Mouse (Mus musculus) ES-E14 (cell line): ENCODE data around the gene Cd2bp2. TPM values are rescaled to one million over a fixed set of nuclear protein-coding genes. Genes with fewer than 3 reads are reported as not detected.
A peak's percentile ranks its signal among the peaks of the same experiment; 100 is the strongest.

Experiments
- DNase-seq: peaks from one replicate; pipeline ENCODE4 v3.0.0-alpha.2; 2013; ENCODE audit warnings: low read depth, low spot score
- H3K27ac ChIP-seq: 2 replicates; pipeline ENCODE4 v1.5.1; 2012; ENCODE audit warnings: low read depth, mild to moderate bottlenecking, low read length, moderate library complexity, mixed read lengths; ENCODE audit not compliant: poor library complexity, insufficient read depth, severe bottlenecking
- H3K36me3 ChIP-seq: 2 replicates; pipeline ENCODE4 v1.6.1; 2012; ENCODE audit warnings: mild to moderate bottlenecking, low read length, moderate library complexity, mixed read lengths; ENCODE audit not compliant: control insufficient read depth, poor library complexity, insufficient read depth, severe bottlenecking
- H3K4me1 ChIP-seq, 2 experiments: fragments of 150-350 bp in 1 of 2; sonication (generic) in 1 of 2; 2 replicates each; pipeline ENCODE4 v1.6.1; 2012; ENCODE audit warnings: low read length in 2 of 2, mild to moderate bottlenecking in 1 of 2, mixed read lengths in 1 of 2; ENCODE audit not compliant: control insufficient read depth in 2 of 2, insufficient read depth in 2 of 2, poor library complexity in 1 of 2
- H3K4me3 ChIP-seq, 2 experiments: fragments of 150-350 bp in 1 of 2; sonication (generic) in 1 of 2; 2 replicates each; pipeline ENCODE4 v1.5.1; 2012; ENCODE audit warnings: low read length in 2 of 2, low read depth in 1 of 2, mild to moderate bottlenecking in 1 of 2, mixed read lengths in 1 of 2; ENCODE audit not compliant: insufficient read depth in 1 of 2, poor library complexity in 1 of 2, severe bottlenecking in 1 of 2
- H3K9ac ChIP-seq: 2 replicates; pipeline ENCODE4 v1.6.1; 2012; ENCODE audit warnings: low read depth, mild to moderate bottlenecking, low read length, mixed read lengths; ENCODE audit not compliant: poor library complexity, insufficient read depth, severe bottlenecking
- H3K9me3 ChIP-seq: fragments of 150-350 bp; sonication (generic); 2 replicates; pipeline ENCODE4 v1.6.1; 2012; ENCODE audit warnings: low read depth, mild to moderate bottlenecking, low read length; ENCODE audit not compliant: control insufficient read depth, insufficient read depth
- CHD2 ChIP-seq: IDR thresholded peaks from 2 replicates; pipeline ENCODE4 v1.6.1; 2014; ENCODE audit warnings: mild to moderate bottlenecking, low read depth, low read length, inconsistent platforms
- HCFC1 ChIP-seq: IDR thresholded peaks from 2 replicates; pipeline ENCODE4 v1.6.1; 2012; ENCODE audit warnings: low read length, inconsistent platforms, borderline replicate concordance; ENCODE audit not compliant: insufficient read depth
- MAFK ChIP-seq: IDR thresholded peaks from 2 replicates; pipeline ENCODE4 v1.6.1; 2014; ENCODE audit warnings: mild to moderate bottlenecking, low read depth, low read length, inconsistent platforms; ENCODE audit not compliant: insufficient read depth
- ZC3H11A ChIP-seq: IDR thresholded peaks from 2 replicates; pipeline ENCODE4 v1.6.1; 2012; ENCODE audit warnings: low read depth, mild to moderate bottlenecking, inconsistent platforms, low read length, borderline replicate concordance
- ZNF384 ChIP-seq: IDR thresholded peaks from 2 replicates; pipeline ENCODE4 v1.6.1; 2012; ENCODE audit warnings: low read depth, low read length, inconsistent platforms
- in situ Hi-C, 2 experiments: fragments of 600-800 bp; cut with MboI; formaldehyde crosslinking; loops; one replicate each; pipeline ENCODE4 v1.15.1; 2025; ENCODE audit warnings: low sequenced_read_pairs in 2 of 2, inconsistent platforms in 1 of 2; ENCODE audit not compliant: unreplicated experiment in 2 of 2
- total RNA-seq: library from RNA; depleted of rRNA; stranded (reverse); fragments of 300-350 nt; gene quantifications from 2 replicates; pipeline ENCODE4 v1.2.3, GENCODE M21; 2012

The Cd2bp2 gene
- total RNA-seq, 1 experiment: 113 TPM

GRCm38 (mm10) chr7:127153477-127153876 is 42.4 kb downstream of the Cd2bp2 start:
- no peak for TF ChIP-seq ZNF384
- no peak for TF ChIP-seq ZC3H11A
- TF ChIP-seq HCFC1: no peak
- no peak for TF ChIP-seq MAFK
- TF ChIP-seq CHD2: no peak
- Histone ChIP-seq H3K36me3 (no peaks in the 10 kb centered on the region), H3K27ac (no peak overlapping the region), H3K9ac (no peak overlapping the region), H3K4me3 (no peak overlapping the region), H3K9me3 (no peaks in the 10 kb centered on the region), H3K4me1 (peaks cover 2 to 3% of the 10 kb centered on the region in 2 experiments; a peak in 1 of 4 replicates)
- no peak for DNase-seq
- in situ Hi-C loops: no loop called here

DNA sequence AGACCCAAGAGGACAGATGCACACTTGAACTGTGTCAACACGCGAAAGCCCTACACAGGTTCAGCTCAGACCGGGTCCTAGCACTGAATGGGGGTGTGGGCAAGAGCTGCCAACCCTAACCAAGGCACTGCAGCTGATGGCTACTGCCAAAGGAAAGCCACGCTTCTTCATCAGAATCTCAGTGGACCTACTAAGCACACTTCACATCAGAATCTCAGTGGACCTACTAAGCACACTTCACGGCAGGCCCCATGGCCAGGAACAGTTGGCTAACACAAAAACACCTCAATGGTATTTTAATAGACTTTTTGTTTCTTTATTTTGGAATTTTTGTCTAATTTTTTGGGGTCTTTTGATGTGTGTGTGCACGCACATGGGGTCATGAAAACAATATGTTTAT is 43.4 kb downstream of the Cd2bp2 start:
- Histone ChIP-seq H3K4me1 (peaks cover 2 to 3% of the 10 kb centered on the region in 2 experiments; a peak in 1 of 4 replicates), H3K36me3 (no peaks in the 10 kb centered on the region), H3K27ac (no peak overlapping the region), H3K9me3 (no peaks in the 10 kb centered on the region), H3K9ac (no peak overlapping the region), H3K4me3 (no peak overlapping the region)
- in situ Hi-C loops: no loop called here
- DNase-seq: no peak
- no peak for TF ChIP-seq MAFK
- no peak for TF ChIP-seq ZNF384
- TF ChIP-seq CHD2: no peak
- no peak for TF ChIP-seq HCFC1
- no peak for TF ChIP-seq ZC3H11A

GRCm38 (mm10) chr7:127147901-127148300 is 47.9 kb downstream of the Cd2bp2 start:
- Histone ChIP-seq H3K4me1 (peaks cover 6 to 15% of the 10 kb centered on the region in 2 experiments; a peak in 3 of 4 replicates), H3K9ac (no peak overlapping the region), H3K27ac (no peak overlapping the region), H3K36me3 (no peaks in the 10 kb centered on the region), H3K4me3 (no peak overlapping the region), H3K9me3 (no peaks in the 10 kb centered on the region)
- in situ Hi-C loops: no loop called here
- TF ChIP-seq ZNF384 (no peak), ZC3H11A (no peak), HCFC1 (no peak), CHD2 (no peak), MAFK (no peak)
- no peak for DNase-seq

DNA sequence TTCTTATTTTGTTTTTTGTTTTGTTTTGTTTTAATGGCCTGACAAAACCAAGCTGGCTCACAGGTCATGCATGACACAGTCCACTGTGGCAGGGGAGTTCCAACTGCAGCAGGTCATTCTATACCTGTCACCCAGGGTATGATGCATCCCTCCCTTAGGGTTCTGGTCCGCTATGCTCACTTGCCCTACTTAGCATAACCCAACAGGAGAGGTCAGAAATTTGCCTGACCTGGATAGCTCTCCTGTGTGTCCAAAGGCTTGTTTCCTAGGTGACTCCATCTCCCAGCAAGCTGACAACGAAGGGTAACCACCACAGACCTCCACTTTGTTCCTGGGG is 49.6 kb downstream of the Cd2bp2 start:
- Histone ChIP-seq H3K27ac (no peak overlapping the region), H3K36me3 (no peaks in the 10 kb centered on the region), H3K4me1 (peaks cover 7 to 19% of the 10 kb centered on the region in 2 experiments; a peak in 3 of 4 replicates), H3K9ac (no peak overlapping the region), H3K4me3 (no peak overlapping the region), H3K9me3 (no peaks in the 10 kb centered on the region)
- no peak for TF ChIP-seq ZC3H11A
- in situ Hi-C loops: no loop called here
- DNase-seq: no peak

- Histone ChIP-seq H3K36me3 (no peaks in the 10 kb centered on the region), H3K9me3 (no peaks in the 10 kb centered on the region), H3K4me3 (no peak overlapping the region), H3K27ac (no peak overlapping the region), H3K4me1 (peaks cover 8 to 22% of the 10 kb centered on the region in 2 experiments; a peak in 3 of 4 replicates), H3K9ac (no peak overlapping the region; the same call in 1 of the 2 replicates)
- in situ Hi-C loops: no loop called here
- no peak for DNase-seq
- TF ChIP-seq ZNF384 (peak; percentile 91), HCFC1 (no peak), MAFK (no peak)
These were observed 50.2 kb downstream of the Cd2bp2 start for GRCm38 (mm10) chr7:127145387-127146266.
